Mouse (Mus musculus) T-helper 2 cell (primary cell): Measurements from ENCODE around the gene Pikfyve.
"Not testable (repeated sequence)": the region's sequence is repeated elsewhere in the genome, so short reads cannot be mapped to it uniquely, and the experiment has no call there.

Experiments used
- in situ Hi-C: fragments of 300-600 bp; cut with MboI, MseI; formaldehyde crosslinking; loops from one replicate; pipeline ENCODE4 v1.15.1; 2025; ENCODE audit warnings: high pct_unique_total_duplicates

The Pikfyve gene

DNA sequence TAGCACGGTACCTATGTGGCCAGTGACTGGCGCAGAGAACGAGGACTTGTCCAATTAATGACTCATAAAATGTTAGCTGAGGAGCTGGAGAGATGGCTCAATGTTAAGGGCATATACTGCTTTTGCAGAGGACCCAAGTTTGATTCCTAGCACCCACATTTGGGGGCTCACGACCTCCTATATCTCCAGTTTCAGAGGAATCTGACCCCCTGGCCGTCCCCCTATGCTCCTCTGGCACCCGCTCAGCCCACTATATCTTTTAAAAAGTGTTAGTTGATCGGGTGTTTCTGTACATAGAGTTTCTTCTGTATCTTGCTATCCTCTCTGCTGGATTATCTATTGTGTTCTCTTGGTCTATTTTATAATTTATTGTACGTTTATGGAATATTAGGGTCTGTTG, 1.5 kb upstream of the Pikfyve start:
- in situ Hi-C loops: no loop called here

DNA sequence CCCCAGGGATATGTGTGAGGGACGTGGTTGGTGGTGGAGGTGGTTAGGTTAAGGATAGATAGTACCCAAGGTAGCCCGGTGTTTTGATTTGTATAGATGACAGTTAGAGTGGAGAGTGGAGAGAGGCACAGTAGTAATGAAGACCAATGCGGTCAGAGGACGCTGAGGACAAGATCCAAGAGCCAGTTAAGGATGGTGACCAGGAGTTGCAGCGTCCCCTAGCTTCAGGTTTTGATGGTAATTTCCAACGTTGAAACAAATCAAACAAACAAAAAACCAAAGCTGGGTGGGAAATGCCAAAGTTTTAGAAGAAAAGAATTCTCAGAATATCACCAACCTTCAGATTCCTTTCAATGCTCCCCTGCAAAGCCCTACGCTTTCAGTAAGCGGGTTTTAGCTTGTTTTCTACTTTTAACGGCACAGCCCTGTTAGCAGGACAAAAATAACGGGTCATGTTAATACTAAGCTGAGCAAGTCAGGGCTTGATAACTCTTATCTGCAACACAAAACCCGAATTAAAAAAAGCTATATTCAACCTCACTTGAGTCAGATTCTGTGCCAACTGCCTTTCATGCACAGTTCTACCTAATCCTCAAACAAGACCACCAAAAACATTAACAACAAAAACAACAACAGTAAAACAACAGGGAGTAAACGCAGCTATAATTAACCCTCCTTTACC, 818 bp upstream of the Pikfyve start:
- in situ Hi-C loops: no loop called here

DNA sequence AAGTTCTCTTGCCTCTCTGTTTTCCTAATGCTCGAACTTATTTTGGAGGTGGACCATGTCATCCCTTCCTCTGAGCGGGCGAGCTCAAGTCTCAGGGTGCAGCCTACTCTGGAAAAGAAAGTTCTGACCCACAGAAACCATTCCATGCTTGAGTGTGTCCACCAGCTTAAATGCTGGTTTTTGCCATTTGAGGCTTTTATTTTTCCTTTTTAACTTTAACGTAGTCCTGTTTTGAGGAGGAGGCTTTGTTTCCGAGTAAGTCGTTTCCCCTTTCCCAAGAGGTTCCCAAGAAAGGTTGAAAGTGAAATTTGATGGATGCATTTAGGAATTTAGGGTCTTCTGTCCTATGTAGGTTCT, 569 bp downstream of the Pikfyve start:
- in situ Hi-C loops: no loop called here

DNA sequence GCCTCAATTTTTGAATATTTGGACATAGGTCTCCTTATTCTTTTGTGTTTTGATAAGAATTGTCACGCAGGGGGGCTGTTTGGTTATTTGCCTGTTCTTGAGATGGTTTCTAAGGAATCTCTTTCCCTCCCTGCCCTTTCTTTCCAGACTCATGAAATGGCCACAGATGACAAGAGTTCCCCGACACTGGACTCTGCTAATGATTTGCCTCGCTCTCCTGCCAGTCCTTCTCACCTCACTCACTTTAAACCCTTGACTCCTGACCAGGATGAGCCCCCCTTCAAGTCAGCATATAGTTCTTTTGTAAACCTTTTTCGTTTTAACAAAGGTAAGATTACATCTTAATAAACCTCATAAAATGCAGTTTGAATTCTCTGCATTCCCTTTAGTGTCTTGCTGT, 3.7 kb downstream of the Pikfyve start:
- in situ Hi-C loops: no loop called here

DNA sequence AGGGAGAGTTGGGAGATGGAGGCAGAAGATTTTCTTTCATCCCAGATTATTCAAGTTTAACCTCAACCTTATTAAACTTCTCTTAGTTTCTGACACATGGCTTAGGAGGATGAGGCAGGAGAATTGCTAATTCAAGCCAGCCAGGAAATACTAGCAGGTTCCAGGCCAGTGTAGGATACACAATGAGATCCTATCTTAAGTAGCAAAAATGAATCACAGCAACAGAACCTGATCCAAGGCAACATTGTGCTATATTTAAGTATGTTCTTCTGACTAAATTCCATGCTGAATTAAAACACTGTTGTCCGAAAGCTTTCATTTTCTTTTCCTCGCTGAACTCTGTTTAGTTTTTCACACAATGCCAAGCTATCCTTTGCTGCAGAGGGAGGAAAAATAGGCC, 6.7 kb downstream of the Pikfyve start:
- in situ Hi-C loops: no loop called here

DNA sequence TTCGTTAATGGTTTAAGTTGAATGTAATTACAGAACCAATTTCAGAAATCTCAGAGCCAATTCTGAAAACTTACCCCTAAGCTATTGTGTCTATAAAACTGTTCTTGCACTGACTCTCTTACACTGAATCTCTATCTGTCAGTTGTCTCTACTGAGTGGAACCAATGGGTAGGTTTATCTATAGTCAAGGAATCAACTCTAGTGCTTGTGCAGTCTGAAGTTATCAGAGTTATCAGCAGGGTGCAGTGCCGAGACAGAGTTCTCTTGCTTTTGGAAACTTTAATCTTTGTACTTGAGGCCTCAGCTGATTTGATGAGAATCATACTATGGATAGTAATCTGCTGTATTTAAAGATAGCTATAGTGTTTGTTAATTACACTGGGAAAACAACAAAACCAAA, 11.9 kb downstream of the Pikfyve start:
- in situ Hi-C loops: no loop called here

DNA sequence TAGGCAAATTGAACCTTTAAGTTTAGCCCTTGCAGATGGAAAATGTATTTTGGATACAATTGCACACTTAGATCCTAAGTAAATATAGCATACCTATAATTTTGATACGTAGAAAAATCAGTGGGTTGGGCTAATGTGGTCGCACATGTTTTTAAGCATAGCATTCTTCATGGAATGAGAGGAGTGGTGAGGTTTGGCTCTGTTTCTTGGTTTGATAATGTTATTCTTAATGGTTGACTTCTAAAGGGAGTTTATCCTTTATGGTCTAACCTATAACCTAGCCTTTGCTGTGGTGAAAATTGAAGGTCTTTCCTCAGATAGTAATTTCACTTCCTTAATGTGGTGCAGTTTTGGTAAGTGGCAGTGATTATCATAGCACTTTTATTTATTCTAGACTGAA, 12.4 kb downstream of the Pikfyve start:
- in situ Hi-C loops: no loop called here

DNA sequence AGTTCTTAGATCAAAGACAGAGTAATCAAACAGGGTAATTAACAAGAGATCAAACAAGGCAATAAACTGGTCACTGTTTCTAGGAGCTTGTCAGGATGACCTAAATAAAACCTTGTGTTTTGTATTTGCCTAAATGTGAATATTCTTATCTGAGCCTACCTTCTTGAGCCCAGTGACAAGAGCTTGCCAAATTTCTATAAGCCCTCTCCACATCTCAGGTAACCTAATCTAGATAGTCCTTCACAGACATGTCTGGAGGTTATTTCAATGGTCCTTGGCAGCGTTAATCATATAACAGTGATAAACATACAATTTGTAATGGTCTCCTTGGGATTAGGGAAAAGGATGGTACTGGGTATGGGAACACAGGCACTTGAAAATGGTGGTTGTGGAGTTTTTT, 17.8 kb downstream of the Pikfyve start:
- in situ Hi-C loops: no loop called here

DNA sequence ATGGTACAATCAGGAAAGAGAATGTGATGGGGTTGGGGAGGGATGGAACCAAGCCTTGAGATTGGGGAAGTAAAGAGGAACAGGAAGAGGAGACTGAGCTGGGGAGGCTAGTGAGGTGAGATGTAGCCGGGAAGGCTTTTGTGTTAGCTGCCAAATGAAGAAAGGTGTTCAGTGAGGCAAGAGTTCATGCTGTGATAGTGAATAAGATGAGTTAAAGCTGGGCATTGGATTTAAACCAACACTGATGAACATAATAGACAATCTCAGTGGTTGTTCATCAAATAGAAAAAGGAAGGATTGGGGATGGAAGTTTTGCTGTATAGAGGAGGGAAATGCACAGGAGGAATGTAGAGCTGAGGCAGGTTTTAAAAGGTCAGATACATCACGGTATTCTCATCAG, 26.7 kb downstream of the Pikfyve start:
- in situ Hi-C loops: no loop called here

DNA sequence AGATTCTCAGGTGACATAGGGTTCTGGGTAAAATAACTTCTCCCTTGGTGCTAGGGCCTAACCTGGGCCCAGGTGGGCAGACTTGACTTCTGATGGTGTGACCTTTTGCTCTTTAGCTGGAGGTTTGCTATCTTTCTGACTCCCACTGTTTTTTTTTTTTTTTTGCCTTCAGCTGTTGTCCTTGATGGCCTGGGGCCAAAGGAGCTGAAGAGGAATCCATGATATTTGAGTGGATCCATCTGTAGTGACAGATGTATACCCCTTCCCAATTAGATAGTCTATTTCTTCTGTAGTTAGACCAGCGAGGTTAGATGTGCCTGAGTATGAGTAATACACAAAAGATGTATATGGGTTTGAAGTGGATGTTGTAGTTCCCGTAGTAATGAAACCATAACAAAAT, 31.1 kb downstream of the Pikfyve start:
- in situ Hi-C loops: no loop called here

DNA sequence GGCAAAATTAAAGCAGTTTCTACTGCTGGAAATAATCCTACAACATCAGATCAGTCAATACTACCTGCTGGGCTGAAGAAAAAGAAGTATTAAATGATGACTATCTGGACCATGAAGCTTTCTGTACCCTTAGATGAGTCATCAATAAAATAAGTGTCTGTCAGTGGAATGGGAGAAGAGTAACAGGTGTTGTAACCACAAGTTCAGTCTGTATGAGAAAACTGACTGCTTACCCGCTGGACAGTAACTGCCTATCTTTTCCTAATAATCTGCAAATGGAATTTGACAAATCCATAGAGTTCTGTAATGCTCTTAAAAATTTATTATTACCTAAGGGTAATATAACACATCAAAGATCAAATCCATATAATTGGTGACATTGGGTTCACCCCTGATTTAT, 31.5 kb downstream of the Pikfyve start:
- in situ Hi-C loops: no loop called here

DNA sequence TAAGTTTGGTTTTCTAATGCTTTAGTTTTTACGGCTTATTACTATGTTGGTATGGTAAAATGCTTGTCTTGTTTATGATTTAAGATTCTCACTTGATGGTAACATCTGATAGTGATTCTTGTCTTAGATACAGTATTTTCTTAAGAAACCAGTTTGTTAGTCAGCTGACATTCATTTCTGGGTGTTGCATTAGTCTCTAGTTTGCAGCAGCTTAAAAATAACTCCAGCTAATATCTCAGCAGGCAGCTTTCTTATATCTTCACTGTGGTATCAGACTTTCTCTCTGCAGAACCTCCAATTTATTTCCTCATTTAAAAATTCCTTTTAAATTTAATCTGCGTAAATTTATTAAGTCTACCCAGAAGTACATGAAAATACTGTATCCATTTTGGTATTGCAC, 37.2 kb downstream of the Pikfyve start:
- in situ Hi-C loops: no loop called here

DNA sequence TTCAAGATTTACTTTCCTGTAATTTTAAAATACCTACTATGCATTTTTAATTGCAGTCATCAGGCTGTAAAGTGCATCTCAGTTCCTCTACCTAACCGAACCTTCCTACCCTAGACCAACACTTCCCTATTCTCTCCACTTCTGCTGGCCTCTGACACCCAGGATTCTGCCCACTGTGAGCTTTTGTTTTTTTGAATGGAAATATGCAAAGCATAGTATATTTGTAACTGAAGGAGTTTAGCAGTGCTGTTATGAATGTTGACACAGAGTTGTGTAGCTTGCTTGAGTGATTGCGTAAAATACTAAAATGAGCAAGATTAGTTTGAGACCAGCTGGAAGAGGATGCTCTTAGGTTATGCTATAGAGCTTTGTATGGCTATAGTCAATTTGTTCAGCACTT, 41.2 kb downstream of the Pikfyve start:
- in situ Hi-C loops: no loop called here

DNA sequence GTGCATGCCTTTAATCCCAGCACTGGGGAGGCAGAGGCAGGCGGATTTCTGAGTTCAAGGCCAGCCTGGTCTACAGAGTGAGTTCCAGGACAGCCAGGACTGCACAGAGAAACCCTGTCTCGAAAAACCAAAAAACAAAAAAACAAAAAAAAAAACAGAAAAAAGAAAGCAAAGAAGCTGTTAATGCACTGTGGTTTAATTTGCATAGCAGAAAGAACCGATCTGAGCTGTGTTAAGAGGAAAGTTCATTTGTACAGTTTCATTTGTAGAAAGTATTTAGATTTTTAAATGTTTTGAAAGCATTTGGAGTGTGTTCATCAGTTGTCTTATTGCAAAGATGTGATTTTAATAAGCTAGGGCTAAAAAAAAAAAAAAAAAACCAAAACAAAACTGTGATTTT, 43.3 kb downstream of the Pikfyve start:
- in situ Hi-C loops: not testable (repeated sequence)

DNA sequence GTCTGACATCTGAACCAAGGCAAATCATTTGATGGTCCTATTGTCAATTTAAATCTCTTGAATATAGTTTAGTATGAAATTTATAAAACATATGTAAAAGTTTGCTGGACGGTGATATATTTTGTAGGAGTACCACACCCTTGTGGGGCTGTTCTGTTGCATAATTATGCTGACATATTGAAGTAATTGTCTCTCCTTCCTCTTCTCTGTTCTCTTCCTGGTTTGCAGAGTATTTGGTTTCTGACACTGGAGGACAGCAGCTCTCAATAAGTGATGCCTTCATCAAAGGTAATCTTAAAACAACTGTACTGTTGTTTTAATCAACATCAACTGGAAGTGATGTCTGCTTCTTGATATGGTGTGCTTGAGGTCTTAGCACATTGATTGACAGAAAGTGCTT, 44.1 kb downstream of the Pikfyve start:
- in situ Hi-C loops: no loop called here

DNA sequence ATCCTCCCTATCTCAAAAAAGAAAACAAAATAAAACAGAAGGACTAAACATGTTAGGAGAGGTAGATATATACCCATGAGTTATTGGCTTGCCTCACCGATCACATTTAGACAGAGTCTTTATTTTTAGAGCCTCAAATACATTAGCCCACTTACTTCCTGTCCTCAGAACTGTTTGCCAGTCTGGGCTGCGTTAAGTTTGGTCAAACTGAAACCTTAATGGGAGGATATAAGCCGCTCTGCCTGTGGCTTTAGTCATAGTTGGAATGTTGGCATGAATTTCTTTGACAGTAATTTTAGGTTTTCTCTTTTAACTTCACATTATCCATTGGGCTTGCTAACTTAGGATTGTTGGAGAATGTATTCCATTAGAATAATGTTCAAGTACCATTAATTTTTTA, 51.2 kb downstream of the Pikfyve start:
- in situ Hi-C loops: no loop called here

DNA sequence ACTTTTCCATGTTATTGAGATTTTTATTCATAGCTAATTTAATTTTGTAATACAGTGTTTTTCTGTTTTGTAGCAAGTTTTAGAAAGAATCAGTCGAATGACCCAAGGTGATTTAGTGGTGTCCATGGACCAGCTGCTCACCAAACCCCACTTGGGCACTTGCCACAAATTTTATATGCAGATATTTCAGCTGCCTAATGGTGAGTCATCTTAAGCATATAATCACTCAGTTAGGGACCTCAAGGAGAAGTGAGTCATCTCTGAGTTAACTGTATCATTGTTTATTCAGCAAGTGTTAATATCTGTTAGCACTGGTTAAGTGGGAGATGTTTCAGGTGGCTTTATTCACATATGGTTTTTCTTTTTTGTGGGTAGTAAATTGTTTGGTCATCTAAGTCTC, 59.2 kb downstream of the Pikfyve start:
- in situ Hi-C loops: no loop called here

DNA sequence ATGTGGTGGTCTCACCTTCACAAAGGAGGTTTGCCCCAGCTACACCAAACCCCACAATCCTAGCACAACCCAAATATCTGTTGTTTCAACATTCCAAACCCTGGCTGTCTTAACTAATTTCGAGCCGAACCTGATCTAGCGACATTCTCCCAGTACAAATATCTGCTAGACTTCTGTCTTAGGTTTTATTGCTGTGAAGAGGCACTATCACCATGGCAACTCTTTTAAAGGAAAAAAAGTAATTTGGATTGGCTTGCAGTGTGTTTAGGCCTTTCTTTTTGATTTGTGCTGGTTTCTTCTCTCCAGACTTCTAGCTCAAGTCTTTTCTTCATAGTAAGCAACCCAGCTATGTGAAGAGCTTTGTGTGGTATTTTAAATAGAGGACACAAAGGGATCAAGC, 94.0 kb downstream of the Pikfyve start:
- in situ Hi-C loops: no loop called here

DNA sequence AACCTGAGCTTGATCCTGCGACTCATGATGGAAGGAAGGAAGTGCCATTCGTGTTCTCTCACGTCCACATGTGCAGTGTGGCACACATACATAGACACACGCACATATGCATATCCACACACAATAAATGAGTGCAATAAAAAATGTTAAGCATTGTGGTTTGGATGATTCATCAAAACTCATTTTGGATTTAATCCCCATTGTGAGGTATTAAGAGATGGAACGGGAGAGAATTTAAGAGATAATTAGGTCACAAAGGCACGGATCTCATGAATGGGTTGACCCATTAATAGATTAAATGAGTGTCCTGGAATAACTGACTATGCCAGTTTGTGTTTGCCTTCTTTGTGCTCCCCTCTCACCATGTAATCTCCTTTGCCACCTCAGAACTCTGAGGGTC, 95.3 kb downstream of the Pikfyve start, which contains the start of gene Pth2r:
Pth2r (plus strand) TSS at position 301 of the 400 bp plus-strand sequence.
- in situ Hi-C loops: no loop called here

DNA sequence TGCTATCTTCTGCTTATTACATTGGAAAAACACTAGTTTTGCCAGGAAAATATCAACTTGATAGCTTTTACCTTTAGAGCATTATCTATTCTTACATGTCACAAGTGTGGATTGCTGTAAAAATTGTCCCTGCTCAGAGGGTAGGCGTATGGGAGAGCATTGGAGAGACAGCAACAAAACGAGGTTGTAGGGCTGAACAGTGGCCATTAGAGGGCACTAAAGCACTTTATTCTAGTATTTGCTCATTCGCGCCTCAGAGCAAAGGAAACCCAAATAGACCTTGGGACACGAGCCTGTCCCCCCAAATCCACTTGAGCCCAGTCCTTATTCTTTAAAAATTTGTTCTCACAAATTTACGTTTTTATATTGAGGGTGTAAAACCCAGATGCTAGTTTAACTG, 96.3 kb downstream of the Pikfyve start:
- in situ Hi-C loops: no loop called here

DNA sequence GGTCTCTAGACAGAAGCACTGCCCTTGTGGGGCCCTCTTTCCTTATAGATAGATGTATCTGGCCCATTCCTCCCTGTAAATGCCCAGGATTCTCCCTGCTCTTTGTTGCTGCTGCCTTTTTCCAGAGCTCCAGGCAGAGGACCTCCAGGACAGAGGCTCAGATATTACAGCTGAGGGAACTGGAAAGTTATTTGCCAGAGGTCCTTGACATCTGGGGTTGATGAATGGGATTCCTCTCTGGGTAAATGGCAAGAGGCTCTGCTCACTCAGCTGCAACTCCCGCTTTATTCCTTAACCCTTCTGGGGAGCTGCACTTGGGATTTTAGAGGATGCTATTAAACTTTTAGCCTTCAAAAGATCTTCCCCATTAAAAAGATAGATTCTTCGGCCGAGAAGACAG, 122.0 kb downstream of the Pikfyve start:
- in situ Hi-C loops: no loop called here

DNA sequence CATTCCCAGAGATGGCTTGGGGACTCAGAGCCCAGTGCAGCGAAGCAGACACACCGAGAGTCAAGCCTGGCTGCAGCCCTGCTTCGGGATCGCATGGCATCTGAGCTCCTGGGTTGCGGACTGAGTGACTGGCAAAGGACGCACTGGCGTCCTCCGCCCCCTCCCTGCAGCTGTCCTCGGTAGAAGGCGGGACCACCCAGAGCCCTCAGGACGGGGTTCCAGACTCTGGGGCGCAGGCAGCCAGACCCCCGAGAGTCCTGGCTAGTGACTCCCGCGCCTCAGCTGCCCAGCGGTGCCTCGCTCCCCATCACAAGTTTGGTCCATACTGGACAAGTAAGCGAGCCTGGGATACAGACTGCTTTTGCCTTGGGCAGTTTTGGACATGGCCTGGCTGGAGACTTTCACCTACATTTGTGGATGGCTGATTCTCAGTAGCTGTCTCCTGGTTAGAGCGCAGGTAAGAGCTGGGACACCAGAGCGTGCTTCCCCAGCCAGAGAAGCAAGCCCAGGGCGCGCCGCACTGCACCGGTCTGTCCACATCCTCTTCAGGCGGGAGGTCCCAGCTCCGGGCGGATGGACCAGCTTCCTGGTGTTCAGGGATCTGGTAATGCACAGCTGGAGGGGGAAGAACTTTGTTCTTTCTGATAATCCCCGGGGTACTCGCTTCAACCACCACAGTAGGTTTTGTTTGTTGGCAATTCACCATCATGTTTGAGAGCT, 124.9 kb downstream of the Pikfyve start:
- in situ Hi-C loops: no loop called here

DNA sequence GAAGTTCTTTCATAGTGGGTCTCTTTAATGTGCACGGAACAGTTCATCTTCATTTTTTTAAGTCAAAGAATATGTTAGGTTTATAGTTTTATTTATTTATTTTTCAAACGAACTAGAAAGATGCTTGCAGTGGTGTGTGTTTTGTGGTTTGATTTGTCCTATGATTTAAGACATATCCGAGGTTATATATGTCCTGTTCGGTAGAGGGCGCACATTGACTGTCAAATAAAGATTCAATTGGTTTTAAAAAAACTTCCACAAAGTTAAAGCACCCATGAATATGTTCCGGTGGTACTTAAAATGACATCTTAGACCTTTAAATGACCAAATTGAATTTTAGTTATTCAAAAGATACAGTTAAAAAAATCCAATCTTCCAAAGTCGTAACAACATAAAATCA, 125.6 kb downstream of the Pikfyve start:
- in situ Hi-C loops: no loop called here

DNA sequence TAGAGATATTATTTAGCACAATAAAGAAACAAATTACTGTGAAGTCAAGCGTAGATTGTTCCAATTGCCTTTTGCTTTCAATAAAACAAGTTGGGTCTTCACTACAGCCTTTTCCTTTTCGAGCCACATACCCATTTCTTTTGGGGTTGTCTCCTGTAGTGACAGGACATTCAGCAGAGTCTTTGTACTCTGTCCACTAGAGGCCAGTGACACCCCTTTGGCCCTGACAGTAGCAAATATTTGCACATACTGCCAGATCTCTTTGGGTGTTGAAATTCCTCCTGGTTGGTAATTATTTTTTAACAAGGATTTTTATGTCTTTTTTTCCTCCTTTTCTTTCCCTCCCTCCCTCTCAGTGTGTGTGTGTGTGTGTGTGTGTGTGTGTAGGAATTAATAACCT, 126.4 kb downstream of the Pikfyve start:
- in situ Hi-C loops: no loop called here
